Mouse (Mus musculus): Measurements from ENCODE around the gene Olfr846. TPM values are rescaled to one million over a fixed set of nuclear protein-coding genes. Genes with fewer than 3 reads are reported as not detected.

Gene Olfr846
- polyA plus RNA-seq (2015; fragmentation: Nextera tagmentation; extraction: Ambion mirVana): not detected in 2 replicates

GRCm38 (mm10) chr9:19363905-19364304 lies at the start of gene Olfr846:
TSS of gene Olfr846 (minus strand) at chr9:19364005.
- ATAC-seq (ENCODE audit: borderline replicate concordance, extremely low read depth, low FRiP score, low TSS enrichment): no peak
- H3K27ac ChIP-seq: no peak within 1 kb of the TSS
- no peaks in the 10 kb centered on the region for H3K36me3 ChIP-seq
- no peaks in the 10 kb centered on the region for H3K27me3 ChIP-seq
- no peak within 1 kb of the TSS for H3K4me2 ChIP-seq
- no peaks in the 10 kb centered on the region for H3K4me1 ChIP-seq
- H3K9ac ChIP-seq: no peak within 1 kb of the TSS
- H3K4me3 ChIP-seq: no peak within 1 kb of the TSS
- WGBS: 39% methylated on average over 1 of the region's 1 CpGs
- no peaks in the 10 kb centered on the region for H3K9me3 ChIP-seq

- ATAC-seq (ENCODE audit: borderline replicate concordance, extremely low read depth, low FRiP score, low TSS enrichment): no peak
- no peaks in the 10 kb centered on the region for H3K36me3 ChIP-seq
- 52% methylated on average over 1 of the region's 1 CpGs for WGBS
- no peak within 1 kb of the TSS for H3K4me2 ChIP-seq
- no peaks in the 10 kb centered on the region for H3K4me1 ChIP-seq
- no peak within 1 kb of the TSS for H3K9ac ChIP-seq
- H3K9me3 ChIP-seq: no peaks in the 10 kb centered on the region
- H3K27me3 ChIP-seq: no peaks in the 10 kb centered on the region
- H3K4me3 ChIP-seq: no peak within 1 kb of the TSS
- H3K27ac ChIP-seq: no peak within 1 kb of the TSS
These were observed 14.8 kb upstream of the Olfr846 start, which contains the start of gene Olfr847 for GRCm38 (mm10) chr9:19378569-19378968. TSS of gene Olfr847 (minus strand) at chr9:19378669.

- 66% methylated on average over 1 of the region's 1 CpGs for WGBS
These were observed 27.6 kb downstream of the Olfr846 start, which contains the start of gene Olfr845 for GRCm38 (mm10) chr9:19336157-19336556. TSS of gene Olfr845 (plus strand) at chr9:19336457.

DNA sequence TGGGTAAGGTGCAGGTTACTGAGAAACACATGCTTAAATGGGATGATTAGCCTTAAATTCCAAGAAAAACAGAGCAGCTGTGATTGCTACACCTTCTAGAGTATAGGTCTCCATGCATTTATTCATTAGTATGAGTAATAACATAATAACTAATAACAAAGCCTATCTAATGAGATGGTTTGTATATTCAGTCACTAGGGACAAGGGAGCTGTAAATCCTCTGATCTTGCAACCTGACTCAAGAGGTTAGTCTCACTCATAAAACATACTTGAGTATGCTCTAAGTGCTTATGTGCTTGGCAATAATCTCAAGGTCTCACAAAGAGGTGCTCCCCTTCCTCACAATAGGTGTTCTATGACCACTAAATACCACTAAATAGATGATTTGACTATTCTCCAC lies 47.8 kb downstream of the Olfr846 start, which contains the start of gene Olfr844:
Olfr844 (plus strand) TSS at position 301 of the 400 bp plus-strand sequence.
- H3K27ac ChIP-seq: no peak within 1 kb of the TSS
- H3K9ac ChIP-seq: no peak within 1 kb of the TSS
- no peak within 1 kb of the TSS for H3K4me2 ChIP-seq

More at GRCm38 (mm10) chr9:19336157-19336556, 27.6 kb downstream of the Olfr846 start, which contains the start of gene Olfr845:
- Histone ChIP-seq H3K4me1 (no peaks in the 10 kb centered on the region), H3K9me3 (no peaks in the 10 kb centered on the region), H3K36me3 (no peaks in the 10 kb centered on the region), H3K27ac (no peak within 1 kb of the TSS), H3K27me3 (no peaks in the 10 kb centered on the region), H3K4me2 (no peak within 1 kb of the TSS), H3K4me3 (no peak within 1 kb of the TSS), H3K9ac (no peak within 1 kb of the TSS)
- ATAC-seq (ENCODE audit: borderline replicate concordance, extremely low read depth, low FRiP score, low TSS enrichment): no peak

More for the DNA sequence above, 47.8 kb downstream of the Olfr846 start, which contains the start of gene Olfr844:
- no peak for ATAC-seq (ENCODE audit: borderline replicate concordance, extremely low read depth, low FRiP score, low TSS enrichment)
- no peaks in the 10 kb centered on the region for H3K27me3 ChIP-seq
- no peak within 1 kb of the TSS for H3K4me3 ChIP-seq
- H3K9me3 ChIP-seq: no peaks in the 10 kb centered on the region
- H3K4me1 ChIP-seq: no peaks in the 10 kb centered on the region
- H3K36me3 ChIP-seq: no peaks in the 10 kb centered on the region

Other genes starting within 250 kb of the Olfr846 start
- gene Olfr836, start 243.6 kb downstream of the Olfr846 start, polyA plus RNA-seq (2015; fragmentation: Nextera tagmentation; extraction: Ambion mirVana): not detected in 2 replicates
- not detected in 2 replicates for gene Olfr837, start 227.7 kb downstream of the Olfr846 start, polyA plus RNA-seq (2015; fragmentation: Nextera tagmentation; extraction: Ambion mirVana)
- gene Olfr839-ps1, start 186.7 kb downstream of the Olfr846 start, polyA plus RNA-seq (2015; fragmentation: Nextera tagmentation; extraction: Ambion mirVana): not detected in 2 replicates
- not detected in 2 replicates for gene Olfr843, start 112.0 kb downstream of the Olfr846 start, polyA plus RNA-seq (2015; fragmentation: Nextera tagmentation; extraction: Ambion mirVana)
- gene Olfr844, start 47.7 kb downstream of the Olfr846 start, polyA plus RNA-seq (2015; fragmentation: Nextera tagmentation; extraction: Ambion mirVana): not detected in 2 replicates
- not detected in 2 replicates for gene Olfr845, start 27.5 kb downstream of the Olfr846 start, polyA plus RNA-seq (2015; fragmentation: Nextera tagmentation; extraction: Ambion mirVana)
- gene Olfr847, start 14.7 kb upstream of the Olfr846 start, polyA plus RNA-seq (2015; fragmentation: Nextera tagmentation; extraction: Ambion mirVana): not detected in 2 replicates
- not detected in 2 replicates for gene Olfr849, start 76.3 kb upstream of the Olfr846 start, polyA plus RNA-seq (2015; fragmentation: Nextera tagmentation; extraction: Ambion mirVana)
- gene Olfr850, start 114.2 kb upstream of the Olfr846 start, polyA plus RNA-seq (2015; fragmentation: Nextera tagmentation; extraction: Ambion mirVana): not detected in 2 replicates
- not detected in 2 replicates for gene Olfr851, start 129.3 kb upstream of the Olfr846 start, polyA plus RNA-seq (2015; fragmentation: Nextera tagmentation; extraction: Ambion mirVana)
- gene Olfr853, start 177.1 kb upstream of the Olfr846 start, polyA plus RNA-seq (2015; fragmentation: Nextera tagmentation; extraction: Ambion mirVana): not detected in 2 replicates
- gene Olfr854, start 203.4 kb upstream of the Olfr846 start, polyA plus RNA-seq (2015; fragmentation: Nextera tagmentation; extraction: Ambion mirVana): not detected in 2 replicates
- gene Olfr855, start 218.6 kb upstream of the Olfr846 start, polyA plus RNA-seq (2015; fragmentation: Nextera tagmentation; extraction: Ambion mirVana): not detected in 2 replicates